Mouse (Mus musculus): Measurements from ENCODE around the gene Mybl2. TPM values are rescaled to one million over a fixed set of nuclear protein-coding genes. Genes with fewer than 3 reads are reported as not detected.

Gene Mybl2
- total RNA-seq, 2 experiments from 2014 or later = 40.6 to 71.5 TPM

- ATAC-seq (replicated peaks; ENCODE audit: poor library complexity, severe bottlenecking) = no peak
These were observed 12.7 kb downstream of the Mybl2 start for GRCm38 (mm10) chr2:163067233-163067632.

GRCm38 (mm10) chr2:163070213-163070612 is 15.7 kb downstream of the Mybl2 start:
- no peak for ATAC-seq (replicated peaks; ENCODE audit: poor library complexity, severe bottlenecking)

GRCm38 (mm10) chr2:163071590-163071989 is 17.1 kb downstream of the Mybl2 start:
- ATAC-seq (replicated peaks; ENCODE audit: poor library complexity, severe bottlenecking) = no peak

- ATAC-seq (replicated peaks; ENCODE audit: poor library complexity, severe bottlenecking) = no peak
These were observed 18.7 kb downstream of the Mybl2 start for GRCm38 (mm10) chr2:163073023-163073757.

- no peak for ATAC-seq (replicated peaks; ENCODE audit: poor library complexity, severe bottlenecking)
These were observed 19.5 kb downstream of the Mybl2 start for GRCm38 (mm10) chr2:163074006-163074405.

- no peak for ATAC-seq (replicated peaks; ENCODE audit: poor library complexity, severe bottlenecking)
These were observed 20.3 kb downstream of the Mybl2 start for GRCm38 (mm10) chr2:163074808-163075207.

GRCm38 (mm10) chr2:163075234-163075633 is 20.7 kb downstream of the Mybl2 start:
- ATAC-seq (replicated peaks; ENCODE audit: poor library complexity, severe bottlenecking) = no peak

GRCm38 (mm10) chr2:163079041-163079440 is 24.6 kb downstream of the Mybl2 start:
- no peak for ATAC-seq (replicated peaks; ENCODE audit: poor library complexity, severe bottlenecking)

- peak; percentile 65 for ATAC-seq (replicated peaks; ENCODE audit: poor library complexity, severe bottlenecking)
These were observed 28.1 kb downstream of the Mybl2 start for GRCm38 (mm10) chr2:163082591-163082990.

- no peak for ATAC-seq (replicated peaks; ENCODE audit: poor library complexity, severe bottlenecking)
These were observed 30.0 kb downstream of the Mybl2 start for GRCm38 (mm10) chr2:163084519-163084918.

- no peak for ATAC-seq (replicated peaks; ENCODE audit: poor library complexity, severe bottlenecking)
These were observed 30.6 kb downstream of the Mybl2 start for GRCm38 (mm10) chr2:163085047-163085446.

GRCm38 (mm10) chr2:163086561-163086960 is 32.1 kb downstream of the Mybl2 start:
- ATAC-seq (replicated peaks; ENCODE audit: poor library complexity, severe bottlenecking) = peak; percentile 59

GRCm38 (mm10) chr2:163087728-163088127 is 33.2 kb downstream of the Mybl2 start, which contains the start of gene Gtsf1l:
Gene Gtsf1l (minus strand): TSS chr2:163087855.
- ATAC-seq (replicated peaks; ENCODE audit: poor library complexity, severe bottlenecking) = 0 out of 2 replicates have a peak, but pooled peaks have one; percentile 18

- peak; percentile 42; the same call in 1 of the 2 replicates for ATAC-seq (replicated peaks; ENCODE audit: poor library complexity, severe bottlenecking)
These were observed 35.1 kb downstream of the Mybl2 start for GRCm38 (mm10) chr2:163089475-163090123.

GRCm38 (mm10) chr2:163094909-163095308 is 40.4 kb downstream of the Mybl2 start:
- ATAC-seq (replicated peaks; ENCODE audit: poor library complexity, severe bottlenecking) = no peak

GRCm38 (mm10) chr2:163095784-163096183 is 41.3 kb downstream of the Mybl2 start:
- ATAC-seq (replicated peaks; ENCODE audit: poor library complexity, severe bottlenecking) = no peak

- peak; percentile 34; the same call in 1 of the 2 replicates for ATAC-seq (replicated peaks; ENCODE audit: poor library complexity, severe bottlenecking)
These were observed 45.4 kb downstream of the Mybl2 start for GRCm38 (mm10) chr2:163099919-163100318.

- peak; percentile 49 for ATAC-seq (replicated peaks; ENCODE audit: poor library complexity, severe bottlenecking)
These were observed 46.1 kb downstream of the Mybl2 start for GRCm38 (mm10) chr2:163100551-163100950.

- peak; percentile 56 for ATAC-seq (replicated peaks; ENCODE audit: poor library complexity, severe bottlenecking)
These were observed 47.2 kb downstream of the Mybl2 start for GRCm38 (mm10) chr2:163101646-163102203.

- no peak for ATAC-seq (replicated peaks; ENCODE audit: poor library complexity, severe bottlenecking)
These were observed 47.7 kb downstream of the Mybl2 start for GRCm38 (mm10) chr2:163102216-163102615.

All from granulocyte monocyte progenitor cell, adult 5-6 weeks (primary cell).